Mouse (Mus musculus) ES-E14 (cell line): ENCODE measurements at regions not wholly inside any gene's neighbourhood (a gene's known extent, or its start where the extent isn't known, plus 50 kb on each side); places are given as distances from the start of the nearest gene placed in this dataset.

Source experiments
- DNase-seq: peaks from one replicate; pipeline ENCODE4 v3.0.0-alpha.2; 2013; ENCODE audit warnings: low read depth, low spot score
- H3K27ac ChIP-seq: 2 replicates; pipeline ENCODE4 v1.5.1; 2012; ENCODE audit warnings: low read depth, mild to moderate bottlenecking, low read length, moderate library complexity, mixed read lengths; ENCODE audit not compliant: poor library complexity, insufficient read depth, severe bottlenecking
- H3K36me3 ChIP-seq: 2 replicates; pipeline ENCODE4 v1.6.1; 2012; ENCODE audit warnings: mild to moderate bottlenecking, low read length, moderate library complexity, mixed read lengths; ENCODE audit not compliant: control insufficient read depth, poor library complexity, insufficient read depth, severe bottlenecking
- H3K4me1 ChIP-seq, 2 experiments: fragments of 150-350 bp in 1 of 2; sonication (generic) in 1 of 2; 2 replicates each; pipeline ENCODE4 v1.6.1; 2012; ENCODE audit warnings: low read length in 2 of 2, mild to moderate bottlenecking in 1 of 2, mixed read lengths in 1 of 2; ENCODE audit not compliant: control insufficient read depth in 2 of 2, insufficient read depth in 2 of 2, poor library complexity in 1 of 2
- H3K4me3 ChIP-seq, 2 experiments: fragments of 150-350 bp in 1 of 2; sonication (generic) in 1 of 2; 2 replicates each; pipeline ENCODE4 v1.5.1; 2012; ENCODE audit warnings: low read length in 2 of 2, low read depth in 1 of 2, mild to moderate bottlenecking in 1 of 2, mixed read lengths in 1 of 2; ENCODE audit not compliant: insufficient read depth in 1 of 2, poor library complexity in 1 of 2, severe bottlenecking in 1 of 2
- H3K9ac ChIP-seq: 2 replicates; pipeline ENCODE4 v1.6.1; 2012; ENCODE audit warnings: low read depth, mild to moderate bottlenecking, low read length, mixed read lengths; ENCODE audit not compliant: poor library complexity, insufficient read depth, severe bottlenecking
- H3K9me3 ChIP-seq: fragments of 150-350 bp; sonication (generic); 2 replicates; pipeline ENCODE4 v1.6.1; 2012; ENCODE audit warnings: low read depth, mild to moderate bottlenecking, low read length; ENCODE audit not compliant: control insufficient read depth, insufficient read depth
- CHD2 ChIP-seq: IDR thresholded peaks from 2 replicates; pipeline ENCODE4 v1.6.1; 2014; ENCODE audit warnings: mild to moderate bottlenecking, low read depth, low read length, inconsistent platforms
- HCFC1 ChIP-seq: IDR thresholded peaks from 2 replicates; pipeline ENCODE4 v1.6.1; 2012; ENCODE audit warnings: low read length, inconsistent platforms, borderline replicate concordance; ENCODE audit not compliant: insufficient read depth
- MAFK ChIP-seq: IDR thresholded peaks from 2 replicates; pipeline ENCODE4 v1.6.1; 2014; ENCODE audit warnings: mild to moderate bottlenecking, low read depth, low read length, inconsistent platforms; ENCODE audit not compliant: insufficient read depth
- ZC3H11A ChIP-seq: IDR thresholded peaks from 2 replicates; pipeline ENCODE4 v1.6.1; 2012; ENCODE audit warnings: low read depth, mild to moderate bottlenecking, inconsistent platforms, low read length, borderline replicate concordance
- ZNF384 ChIP-seq: IDR thresholded peaks from 2 replicates; pipeline ENCODE4 v1.6.1; 2012; ENCODE audit warnings: low read depth, low read length, inconsistent platforms
- in situ Hi-C, 2 experiments: fragments of 600-800 bp; cut with MboI; formaldehyde crosslinking; loops; one replicate each; pipeline ENCODE4 v1.15.1; 2025; ENCODE audit warnings: low sequenced_read_pairs in 2 of 2, inconsistent platforms in 1 of 2; ENCODE audit not compliant: unreplicated experiment in 2 of 2

GRCm38 (mm10) chrX:11736481-11736880 is 408.9 kb downstream of the H2al1j start:
- no peak overlapping the region for H3K9ac ChIP-seq
- no peak overlapping the region for H3K4me3 ChIP-seq
- no peaks in the 10 kb centered on the region for H3K9me3 ChIP-seq
- H3K36me3 ChIP-seq: no peaks in the 10 kb centered on the region
- in situ Hi-C loops: no loop called here
- no peak overlapping the region for H3K27ac ChIP-seq
- no peak for TF ChIP-seq MAFK
- no peak for TF ChIP-seq HCFC1
- TF ChIP-seq ZNF384: no peak
- no peak for TF ChIP-seq CHD2
- TF ChIP-seq ZC3H11A: no peak
- no peak for DNase-seq
- peaks cover 0 to 2% of the 10 kb centered on the region in 2 experiments; a peak in 1 of 4 replicates for H3K4me1 ChIP-seq

GRCm38 (mm10) chrX:11739565-11739964 is 411.9 kb downstream of the H2al1j start:
- no peak overlapping the region for H3K27ac ChIP-seq
- H3K36me3 ChIP-seq: no peaks in the 10 kb centered on the region
- H3K9me3 ChIP-seq: no peaks in the 10 kb centered on the region
- TF ChIP-seq HCFC1: no peak
- TF ChIP-seq ZNF384: no peak
- no peak for TF ChIP-seq ZC3H11A
- no peak for TF ChIP-seq MAFK
- TF ChIP-seq CHD2: no peak
- H3K9ac ChIP-seq: no peak overlapping the region
- H3K4me3 ChIP-seq: no peak overlapping the region
- in situ Hi-C loops: no loop called here
- no peak for DNase-seq
- peaks cover 0 to 2% of the 10 kb centered on the region in 2 experiments; a peak in 1 of 4 replicates for H3K4me1 ChIP-seq

- Histone ChIP-seq H3K36me3 (no peaks in the 10 kb centered on the region), H3K4me3 (no peak overlapping the region), H3K9me3 (no peaks in the 10 kb centered on the region), H3K27ac (no peak overlapping the region), H3K9ac (no peak overlapping the region), H3K4me1 (no peaks in the 10 kb centered on the region)
- in situ Hi-C loops: no loop called here
- no peak for DNase-seq
- no peak for TF ChIP-seq HCFC1
Observed at GRCm38 (mm10) chrX:11745911-11746310, 414.2 kb downstream of the Bcor start.

GRCm38 (mm10) chrX:11747386-11748121 is 412.6 kb downstream of the Bcor start:
- Histone ChIP-seq H3K4me3 (no peak overlapping the region), H3K4me1 (no peaks in the 10 kb centered on the region), H3K9ac (no peak overlapping the region), H3K27ac (no peak overlapping the region), H3K9me3 (no peaks in the 10 kb centered on the region), H3K36me3 (no peaks in the 10 kb centered on the region)
- in situ Hi-C loops: no loop called here
- TF ChIP-seq ZC3H11A (no peak), CHD2 (no peak), ZNF384 (no peak), MAFK (no peak), HCFC1 (no peak)
- no peak for DNase-seq

- no peak for DNase-seq
- TF ChIP-seq HCFC1: no peak
- TF ChIP-seq ZC3H11A: no peak
- TF ChIP-seq MAFK: no peak
- no peak for TF ChIP-seq ZNF384
- TF ChIP-seq CHD2: no peak
- no peaks in the 10 kb centered on the region for H3K9me3 ChIP-seq
- no peak overlapping the region for H3K4me3 ChIP-seq
- H3K4me1 ChIP-seq: no peaks in the 10 kb centered on the region
- H3K9ac ChIP-seq: no peak overlapping the region
- H3K27ac ChIP-seq: no peak overlapping the region
- in situ Hi-C loops: no loop called here
- H3K36me3 ChIP-seq: no peaks in the 10 kb centered on the region
Observed at GRCm38 (mm10) chrX:11748278-11748677, 411.9 kb downstream of the Bcor start.
